27 mouse cellular contexts compared by ENCODE assay signal in the genomic region with DNA sequence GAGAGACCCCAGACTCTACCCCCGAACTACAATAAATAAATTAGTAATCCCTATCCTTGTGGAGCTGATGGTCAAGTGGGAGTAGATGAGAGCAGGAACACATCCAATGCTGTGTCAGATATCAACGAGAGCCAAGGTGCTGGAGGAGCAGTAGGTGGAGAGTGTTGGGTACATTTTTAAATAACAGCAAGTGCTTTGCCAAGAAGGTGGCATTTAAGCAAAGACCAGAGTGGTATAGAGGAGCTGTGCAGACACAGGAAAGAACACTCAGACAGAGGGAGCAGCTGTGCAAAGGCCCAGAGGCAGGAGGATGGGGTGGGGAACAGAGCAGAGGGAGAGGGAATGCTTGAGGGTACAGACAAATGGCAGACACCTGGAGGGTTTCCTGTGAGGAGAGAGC. TPM values are rescaled to one million over a fixed set of nuclear protein-coding genes. Genes with fewer than 3 reads are reported as not detected.
DNase-seq lines count a peak whose midpoint lies in the region; ATAC-seq and TF ChIP-seq lines count a peak whose summit lies in the region.
"Had no signal": no experiment of that assay in that cellular context is flagged by ENCODE, and none has a peak within 500 bp of the region (broad histone marks: within the 10 kb centered on the region; RNA-seq: fewer than 3 reads in every experiment).

No protein-coding gene starts in this region.

- H3K4me3 ChIP-seq in left cerebral cortex, adult 2 months: no peak overlapping the region
- H3K4me3 ChIP-seq: embryonic facial prominence, embryonic 10.5 days; embryonic facial prominence, embryonic 13.5 days; erythroblast, embryonic 14.5 days; forebrain, embryonic 12.5 days; forebrain, embryonic 15.5 days; heart, adult 2 months; heart, embryonic 10.5 days; heart, embryonic 13.5 days had no signal

- intact Hi-C loops in left cerebral cortex, adult 2 months (cut with DNase I): no loop called here
- intact Hi-C loops in left cerebral cortex, postnatal 14 days (cut with DNase I): no loop called here

- no peak for DNase-seq in frontal cortex, postnatal 10 days (ENCODE audit: low spot score in 2 of 2)
- DNase-seq in left cerebral cortex, adult 2 months (ENCODE audit: extremely low spot score in 1 of 2, low spot score in 2 of 2): no peak
- no peak for DNase-seq in left cerebral cortex, postnatal 14 days (ENCODE audit: low spot score in 2 of 2)
- DNase-seq in right cerebral cortex, adult 2 months (ENCODE audit: low spot score in 2 of 2): peak; percentile 31 to 53
- DNase-seq in right cerebral cortex, postnatal 14 days: no peak
- no peak for DNase-seq in embryo, embryonic 11 days
- DNase-seq: adrenal gland, postnatal 10 days; adrenal gland, postnatal 36 days; cerebellum, adult 11 months; cerebellum, adult 2 months; cerebellum, adult 9-11 months; cerebellum, postnatal 25 days; gastrocnemius, postnatal 10 days; gastrocnemius, postnatal 36 days; heart, adult 2 months; heart, postnatal 14 days; heart, postnatal 4 days had no signal

- peak overlapping the region; percentile 69 for H3K27ac ChIP-seq in left cerebral cortex, adult 2 months
- H3K27ac ChIP-seq: embryonic facial prominence, embryonic 10.5 days; embryonic facial prominence, embryonic 13.5 days; forebrain, embryonic 12.5 days; forebrain, embryonic 15.5 days; heart, adult 2 months; heart, embryonic 10.5 days; heart, embryonic 13.5 days; hindbrain, embryonic 14.5 days had no signal

- ATAC-seq in frontal cortex, adult (ENCODE audit: low TSS enrichment): peak; percentile 82
- ATAC-seq: forebrain, embryonic 15.5 days; Patski had no signal

- TF ChIP-seq CTCF in left cerebral cortex, adult 2 months (IDR thresholded peaks at IDR 0.05): no peak

RNA-seq across cellular contexts. Expression of a gene that starts 9.1 kb away (rescaled TPM):
- total RNA-seq in left cerebral cortex, adult 2 months (2021): 10 to 100 TPM; 50.1 to 71.0 TPM
- 10 to 100 TPM; 38.4 to 40.0 TPM for total RNA-seq in left cerebral cortex, postnatal 14 days (2021)

RNA-seq across cellular contexts. Expression of a gene that starts 9.3 kb away (rescaled TPM):
- total RNA-seq in left cerebral cortex, adult 2 months (2021): 100 to 1,000 TPM; 572 to 605 TPM
- 100 to 1,000 TPM; 587 to 600 TPM for total RNA-seq in left cerebral cortex, postnatal 14 days (2021)

RNA-seq across cellular contexts. Expression of a gene that starts 35.4 kb away (rescaled TPM):
- 10 to 100 TPM; 84.6 to 88.2 TPM for total RNA-seq in left cerebral cortex, adult 2 months (2021)
- total RNA-seq in left cerebral cortex, postnatal 14 days (2021): 100 to 1,000 TPM; 104 to 109 TPM

RNA-seq across cellular contexts. Expression of a gene that starts 49.4 kb away (rescaled TPM):
- total RNA-seq in left cerebral cortex, adult 2 months (2021): 1 to 10 TPM in 1 of 2 experiments, under 1 TPM in 1; 0.95 to 2.2 TPM
- 1 to 10 TPM; 1.4 to 1.5 TPM for total RNA-seq in left cerebral cortex, postnatal 14 days (2021)

RNA-seq across cellular contexts. Expression of a gene that starts 50.6 kb away (rescaled TPM):
- total RNA-seq in left cerebral cortex, adult 2 months (2021): 100 to 1,000 TPM; 144 to 147 TPM
- total RNA-seq in left cerebral cortex, postnatal 14 days (2021): 100 to 1,000 TPM; 141 to 147 TPM

Comparison
In these comparisons a context has a peak if more than half of its experiments do, and no peak if none do; other contexts are left out.
1. DNase-seq: peak in right cerebral cortex, adult 2 months (2 of 2); none in frontal cortex, postnatal 10 days (0 of 2), left cerebral cortex, adult 2 months (0 of 2), left cerebral cortex, postnatal 14 days (0 of 2), right cerebral cortex, postnatal 14 days (single experiment) and embryo, embryonic 11 days (single experiment).